Mouse (Mus musculus): Measurements from ENCODE around the gene Nap1l1.
"Not testable (repeated sequence)": the region's sequence is repeated elsewhere in the genome, so short reads cannot be mapped to it uniquely, and the experiment has no call there.

The Nap1l1 gene

GRCm38 (mm10) chr10:111472686-111473510 lies at the start of gene Nap1l1:
Nap1l1 (plus strand) TSS chr10:111473223.
- DNase-seq (ENCODE audit: low read depth) = peak; percentile 95

- no peak for DNase-seq (ENCODE audit: low read depth)
Measured at GRCm38 (mm10) chr10:111426491-111426890, 46.5 kb upstream of the Nap1l1 start.

- DNase-seq (ENCODE audit: low read depth) = no peak
Measured at GRCm38 (mm10) chr10:111433502-111433901, 39.5 kb upstream of the Nap1l1 start.

DNA sequence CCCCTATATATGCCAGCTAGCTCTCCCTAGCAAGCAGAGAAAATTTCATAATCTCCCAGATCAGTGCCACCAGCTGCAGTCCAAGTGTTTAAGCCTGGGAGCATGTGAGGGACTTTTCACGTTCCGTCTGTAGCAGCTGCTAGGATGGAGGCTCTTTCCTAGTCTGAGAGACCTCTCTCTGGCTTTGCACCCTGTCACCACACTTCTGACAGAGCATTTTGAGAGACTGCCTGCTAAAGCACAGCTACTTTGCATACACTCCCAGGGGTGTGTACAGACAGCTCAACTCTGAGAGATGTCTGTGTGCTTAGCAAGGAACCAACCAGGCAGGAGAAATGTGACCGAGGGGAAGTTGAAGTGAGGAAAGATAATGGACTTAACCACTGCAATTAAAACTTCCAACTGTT lies 32.0 kb upstream of the Nap1l1 start:
- DNase-seq (ENCODE audit: low read depth) = no peak

GRCm38 (mm10) chr10:111444199-111444598 lies 28.8 kb upstream of the Nap1l1 start:
- DNase-seq (ENCODE audit: low read depth) = peak; percentile 54

DNA sequence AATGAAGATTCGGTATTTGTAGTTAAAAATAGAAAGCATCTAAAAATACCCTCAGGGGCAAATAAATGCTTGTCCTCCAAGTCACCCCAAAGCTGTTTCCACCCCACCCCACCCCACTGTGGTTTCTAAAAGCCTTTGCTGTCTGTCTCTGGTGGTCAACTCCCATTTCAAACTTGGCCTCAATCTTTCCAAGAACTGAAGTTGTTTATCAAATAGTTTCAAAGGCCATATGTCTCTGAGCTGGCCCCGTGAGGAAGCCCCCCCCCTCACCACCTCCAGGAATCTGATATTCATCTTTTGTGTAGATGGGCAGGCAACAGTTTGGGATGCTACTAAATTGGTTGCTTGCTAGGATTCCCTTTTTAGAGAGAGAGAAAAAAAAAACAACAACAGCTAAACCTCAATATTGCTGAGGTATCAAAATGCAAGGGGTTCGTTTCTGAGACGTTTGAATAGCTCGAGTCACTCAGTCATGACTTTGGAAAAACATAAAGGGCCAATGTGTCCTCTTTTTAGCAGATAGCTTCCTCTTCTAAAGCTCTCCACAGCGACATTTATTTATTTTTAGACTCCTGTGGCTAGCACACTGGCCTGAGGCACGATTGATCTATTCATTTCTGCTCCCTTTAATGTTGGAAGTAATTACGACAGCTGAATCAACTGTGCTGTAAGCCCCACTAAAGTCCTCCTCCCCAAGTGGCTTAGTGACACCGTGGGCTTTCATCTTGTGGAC lies 26.9 kb upstream of the Nap1l1 start:
- DNase-seq (ENCODE audit: low read depth) = peak; percentile 39

- not testable (repeated sequence) for DNase-seq (ENCODE audit: low read depth)
Measured at GRCm38 (mm10) chr10:111446672-111447008, 26.4 kb upstream of the Nap1l1 start.

- DNase-seq (ENCODE audit: low read depth) = not testable (repeated sequence)
Measured at GRCm38 (mm10) chr10:111449662-111450061, 23.4 kb upstream of the Nap1l1 start.

GRCm38 (mm10) chr10:111451683-111452322 lies 21.2 kb upstream of the Nap1l1 start:
- no peak for DNase-seq (ENCODE audit: low read depth)

DNA sequence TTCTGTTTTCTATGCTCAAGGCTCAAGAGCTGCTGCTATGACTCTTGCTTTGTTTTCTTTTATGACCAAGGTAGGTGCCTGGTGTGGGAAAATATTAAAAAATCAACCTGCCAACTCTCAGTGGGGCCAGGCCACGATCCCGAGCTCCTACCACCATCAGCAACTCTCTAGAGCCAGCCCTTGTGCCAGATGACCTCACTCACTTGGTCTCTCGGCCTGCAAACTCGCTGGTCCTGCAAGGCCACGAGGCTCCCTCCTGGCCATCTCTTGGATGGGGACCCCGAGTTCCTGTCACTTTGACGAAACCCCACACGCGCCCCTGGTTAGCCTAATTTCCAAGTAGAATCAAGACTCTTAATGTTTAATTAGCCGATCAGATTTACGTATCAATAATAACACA lies 20.6 kb upstream of the Nap1l1 start:
- no peak for DNase-seq (ENCODE audit: low read depth)

DNA sequence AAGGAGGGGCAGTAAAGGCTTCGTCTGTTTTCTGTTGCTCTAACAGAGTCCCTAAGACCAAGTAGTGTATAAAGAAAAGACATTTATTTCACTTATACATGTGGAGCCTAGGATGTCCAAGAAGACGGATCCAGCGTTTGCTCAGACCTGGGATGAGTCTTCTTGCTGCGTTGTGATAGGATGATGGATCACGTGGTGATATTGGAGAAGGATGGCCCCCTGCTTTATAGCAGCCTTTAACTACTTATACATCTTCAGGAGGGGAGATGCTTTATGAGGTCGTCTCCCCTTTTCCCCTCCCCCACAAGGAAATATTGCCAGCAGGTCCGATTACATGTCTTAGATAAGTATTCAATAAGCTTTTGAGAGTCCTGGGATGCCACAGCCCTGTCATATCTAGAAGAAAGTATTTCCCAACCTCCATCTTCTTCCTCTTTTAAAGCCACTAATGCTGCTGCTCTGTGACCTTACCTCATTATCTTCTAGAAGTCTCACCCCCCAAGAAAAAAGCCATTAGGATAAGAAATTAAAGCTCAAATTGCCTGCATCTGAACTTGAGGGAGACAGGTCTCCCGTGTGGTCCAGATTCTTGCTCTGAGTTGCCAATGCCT lies 18.2 kb upstream of the Nap1l1 start:
- DNase-seq (ENCODE audit: low read depth) = peak; percentile 25

DNA sequence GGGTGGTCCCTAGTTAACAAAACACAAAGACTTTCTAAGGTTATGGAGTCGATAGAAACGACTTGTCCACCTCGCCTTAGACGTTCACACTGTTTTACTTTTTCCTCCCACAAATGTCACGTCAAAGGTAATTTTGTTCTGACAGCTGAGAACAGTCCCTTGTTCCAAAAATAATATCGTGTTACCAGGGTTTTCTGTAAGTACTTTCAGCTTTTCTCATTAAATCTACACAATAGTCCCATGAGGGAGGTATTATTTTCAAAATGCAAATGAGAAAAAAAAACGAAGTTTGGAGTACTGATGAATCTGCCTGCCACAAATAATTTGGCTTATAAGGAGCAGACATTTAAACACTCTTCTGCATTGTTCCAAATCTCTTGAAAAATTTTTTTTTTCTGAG lies 14.9 kb upstream of the Nap1l1 start:
- DNase-seq (ENCODE audit: low read depth) = no peak

GRCm38 (mm10) chr10:111459040-111459439 lies 14.0 kb upstream of the Nap1l1 start:
- no peak for DNase-seq (ENCODE audit: low read depth)

- DNase-seq (ENCODE audit: low read depth) = no peak
Measured at GRCm38 (mm10) chr10:111459874-111460273, 13.1 kb upstream of the Nap1l1 start.

DNA sequence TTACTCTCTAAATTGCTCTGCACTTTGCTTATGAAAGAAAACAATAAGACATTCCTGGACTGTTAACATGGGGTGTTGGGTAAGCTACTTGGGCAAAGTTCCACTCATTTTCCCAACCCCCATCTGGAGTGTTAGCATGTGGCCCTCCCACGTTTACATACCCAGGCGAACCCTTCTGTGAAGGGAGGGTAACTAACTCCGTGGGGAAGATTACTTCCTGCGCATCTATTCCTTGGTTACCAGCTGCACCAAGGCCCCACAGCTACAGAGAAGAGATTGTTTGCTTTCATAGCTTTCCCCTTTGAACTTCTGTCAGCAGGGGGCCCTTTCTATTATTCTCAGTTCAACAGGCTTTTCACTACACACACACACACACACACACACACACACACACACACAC lies 12.6 kb upstream of the Nap1l1 start:
- no peak for DNase-seq (ENCODE audit: low read depth)

GRCm38 (mm10) chr10:111464833-111465232 lies 8.2 kb upstream of the Nap1l1 start:
- DNase-seq (ENCODE audit: low read depth) = no peak

GRCm38 (mm10) chr10:111465409-111465808 lies 7.6 kb upstream of the Nap1l1 start:
- DNase-seq (ENCODE audit: low read depth) = no peak

- DNase-seq (ENCODE audit: low read depth) = no peak
Measured at GRCm38 (mm10) chr10:111471166-111471565, 1.9 kb upstream of the Nap1l1 start.

GRCm38 (mm10) chr10:111473511-111474371 lies 718 bp downstream of the Nap1l1 start:
- DNase-seq (ENCODE audit: low read depth) = peak; percentile 57

- no peak for DNase-seq (ENCODE audit: low read depth)
Measured at GRCm38 (mm10) chr10:111476301-111476700, 3.3 kb downstream of the Nap1l1 start.

DNA sequence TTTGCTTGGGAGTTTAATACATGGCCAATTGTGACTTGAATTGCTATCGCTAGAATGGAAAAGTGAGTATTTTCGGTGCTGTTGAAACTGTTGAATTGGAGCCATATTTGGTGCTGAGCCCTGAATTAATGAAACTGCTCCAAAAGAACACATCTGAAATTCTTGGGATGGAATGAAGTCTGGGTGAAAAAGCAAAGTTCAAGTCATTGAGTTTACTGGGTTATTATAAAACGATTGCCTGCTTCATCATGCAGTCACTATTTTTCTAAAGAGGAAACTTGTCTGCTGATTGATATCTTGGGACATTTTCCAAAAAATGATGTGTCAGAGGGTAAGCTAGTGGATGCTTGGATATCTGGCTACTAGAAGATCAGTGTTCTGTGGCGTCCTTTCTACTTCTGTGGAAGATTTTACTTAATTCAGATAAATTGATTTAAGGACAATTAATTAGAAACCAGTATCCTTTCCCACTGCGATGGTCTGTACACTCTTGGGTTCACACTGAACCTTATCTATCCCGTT lies 4.0 kb downstream of the Nap1l1 start:
- peak; percentile 32 for DNase-seq (ENCODE audit: low read depth)

All from 416B (cell line).